Mouse (Mus musculus): ENCODE data around the gene Dhx33.

Dhx33 gene

DNA sequence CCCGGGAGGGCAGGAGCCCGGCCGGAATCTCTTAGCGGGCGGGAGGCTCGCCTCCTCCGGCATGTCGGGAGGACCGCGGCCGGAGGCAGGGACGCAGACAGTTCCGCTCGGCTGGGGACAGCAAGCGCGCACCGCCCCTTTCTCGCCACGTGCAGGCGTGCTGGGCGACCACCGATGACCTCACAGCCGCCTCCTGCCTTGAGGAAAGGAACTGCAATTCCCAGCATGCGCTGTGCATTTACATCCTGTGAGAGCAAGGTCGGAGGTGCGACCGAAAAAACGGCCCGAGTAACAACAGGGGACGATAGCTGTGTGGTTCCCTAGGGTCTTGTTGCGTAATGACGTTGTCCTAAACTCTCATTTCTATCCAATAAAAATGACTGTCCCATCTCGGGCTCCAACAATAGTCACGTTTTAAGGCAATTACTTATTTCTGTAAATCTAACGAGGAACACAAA, at the start of gene Dhx33:
Gene Dhx33, minus strand, starts transcription at position 122 of the 458 bp plus-strand sequence.
- DNase-seq (ENCODE audit: low spot score in 2 of 2) = peak; percentile 94 to 97

DNA sequence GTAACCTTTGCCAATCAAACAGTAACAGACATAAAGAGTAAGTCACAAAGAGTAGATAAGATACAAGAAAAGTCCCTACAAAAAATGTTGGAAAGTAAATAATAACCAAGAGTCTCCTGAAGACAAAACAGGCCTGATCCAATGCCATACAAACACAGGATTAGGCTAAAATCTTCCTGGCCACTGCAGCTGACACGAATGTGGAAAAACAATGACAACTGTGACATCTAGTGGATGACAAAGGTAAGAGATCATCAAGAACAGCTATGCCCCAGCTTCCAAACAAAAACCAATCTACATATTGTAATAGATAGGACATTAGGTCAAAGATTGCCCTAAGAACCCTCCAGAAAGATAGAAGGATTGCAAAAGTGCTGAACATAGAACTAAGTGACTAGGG, 48.3 kb upstream of the Dhx33 start:
- DNase-seq (ENCODE audit: low spot score in 2 of 2) = no peak

DNA sequence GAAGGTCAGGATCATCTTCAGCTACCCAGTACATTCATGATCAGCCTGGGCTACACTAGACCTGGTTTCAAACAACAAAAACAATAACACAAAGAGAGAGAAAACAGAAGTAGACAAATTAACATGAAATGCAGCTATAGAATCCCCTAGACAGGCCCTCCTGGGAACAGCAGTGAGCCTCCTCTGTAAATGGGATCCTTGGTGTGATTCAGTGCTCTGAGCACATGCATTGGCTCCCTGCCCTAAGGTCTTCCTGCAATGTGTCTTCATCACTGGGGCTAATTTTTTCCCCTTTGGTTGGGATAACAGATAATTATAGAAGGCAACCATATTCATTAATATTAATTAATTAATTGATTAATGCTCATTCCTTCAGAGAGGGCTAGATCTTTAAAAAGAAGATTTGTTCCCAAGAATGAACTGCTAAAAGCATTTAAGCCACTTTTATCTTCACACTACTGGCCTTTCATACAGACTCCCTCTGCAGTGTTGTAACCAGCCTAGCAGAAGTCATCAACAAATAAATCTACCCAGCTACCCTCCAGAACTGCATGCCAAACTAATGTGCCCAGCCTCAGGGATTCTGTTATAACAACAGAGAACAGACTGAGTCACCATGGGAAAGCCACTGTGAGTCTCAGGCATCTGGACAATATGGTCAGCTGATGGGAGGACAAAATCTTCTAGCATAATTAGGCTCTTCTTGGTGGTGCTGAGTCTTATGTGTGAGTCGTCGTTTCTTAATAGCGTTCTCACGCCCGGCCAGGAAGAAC, 35.5 kb upstream of the Dhx33 start:
- DNase-seq (ENCODE audit: low spot score in 2 of 2) = no peak

DNA sequence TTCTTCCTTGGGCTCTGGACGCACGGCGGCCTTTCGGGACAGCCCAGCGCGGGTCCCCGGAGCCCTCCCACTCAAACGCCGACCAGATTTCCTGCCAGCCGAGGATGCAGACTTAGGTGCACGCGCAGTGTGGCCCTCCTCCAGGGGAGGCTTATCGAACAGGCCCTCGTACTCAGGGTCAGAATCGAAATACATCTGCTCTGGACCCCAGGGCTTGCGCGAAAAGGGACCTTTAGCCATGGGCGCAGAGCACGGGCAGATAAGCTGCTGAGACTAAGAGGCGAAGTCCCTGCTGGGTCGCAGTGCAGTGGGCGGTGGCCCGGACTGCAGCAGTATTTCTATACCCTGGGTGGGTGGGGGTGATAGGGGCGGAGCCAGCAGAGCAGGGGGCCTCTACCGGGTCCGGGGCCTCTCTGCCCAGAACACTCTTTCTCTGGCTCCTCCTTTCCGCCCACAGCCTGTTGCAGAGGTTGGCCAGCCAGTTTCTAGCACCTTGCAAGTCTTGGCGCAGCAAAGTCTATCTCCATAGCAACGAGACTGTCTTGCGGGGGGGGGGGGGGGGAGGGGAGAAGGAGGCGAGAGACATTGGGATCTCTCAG, 29.0 kb upstream of the Dhx33 start, which contains the start of gene 6330403K07Rik:
Gene 6330403K07Rik, minus strand, starts transcription at position 351 of the 599 bp plus-strand sequence.
- DNase-seq (ENCODE audit: low spot score in 2 of 2) = peak; percentile 51 to 74

DNA sequence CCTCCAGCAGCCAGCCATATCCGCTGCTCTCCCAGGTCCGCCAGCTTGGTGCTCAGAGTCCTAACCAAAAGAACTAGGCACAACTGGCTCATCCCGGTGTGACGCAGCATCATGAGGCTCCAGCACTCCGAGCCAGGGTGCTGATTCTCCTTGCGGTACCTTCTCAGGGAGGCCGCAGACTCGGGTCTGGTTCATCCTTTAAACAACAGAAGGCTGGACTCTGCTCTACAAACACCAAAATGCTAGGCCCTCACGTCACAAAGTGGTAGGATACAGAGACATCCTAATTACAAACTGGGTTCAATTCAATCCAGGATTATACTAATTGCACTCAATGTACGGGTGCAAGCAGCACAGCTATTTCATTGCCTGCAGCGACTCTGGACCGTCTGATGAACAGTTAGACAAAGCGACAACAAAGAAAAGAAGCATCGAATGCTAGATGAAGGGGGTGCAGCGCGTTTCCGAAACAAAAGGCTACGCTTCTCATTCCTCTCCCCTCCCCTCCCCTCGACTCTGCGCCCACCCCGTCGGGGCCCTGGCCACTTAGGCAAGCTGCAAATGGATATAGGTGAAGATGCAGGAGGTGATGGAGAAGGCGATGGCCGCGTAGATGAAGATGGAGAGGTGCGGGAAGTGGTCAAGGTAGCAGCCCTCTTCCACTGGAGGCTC, 28.4 kb upstream of the Dhx33 start:
- peak in 1 of 2 experiments; percentile 36 for DNase-seq (ENCODE audit: low spot score in 2 of 2)

DNA sequence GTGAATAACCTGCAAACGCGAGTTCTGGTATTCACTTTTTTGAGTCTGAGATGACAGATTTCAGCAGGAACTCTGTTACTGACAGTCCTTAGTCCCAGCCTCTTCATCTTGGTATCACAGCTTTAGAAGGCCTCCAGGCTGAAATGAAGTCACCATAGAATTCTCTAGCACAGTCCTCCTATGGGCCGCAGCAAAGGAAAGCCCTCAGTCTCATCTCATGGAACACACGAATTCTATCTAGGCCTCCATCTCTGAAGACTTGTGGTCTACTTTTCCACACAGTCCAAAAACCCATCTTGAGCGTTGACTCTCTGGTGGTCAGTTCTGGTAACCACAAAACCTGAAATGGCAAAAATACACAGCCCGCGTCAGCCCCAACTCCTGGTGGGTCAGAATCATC, 27.8 kb upstream of the Dhx33 start:
- DNase-seq (ENCODE audit: low spot score in 2 of 2) = no peak

DNA sequence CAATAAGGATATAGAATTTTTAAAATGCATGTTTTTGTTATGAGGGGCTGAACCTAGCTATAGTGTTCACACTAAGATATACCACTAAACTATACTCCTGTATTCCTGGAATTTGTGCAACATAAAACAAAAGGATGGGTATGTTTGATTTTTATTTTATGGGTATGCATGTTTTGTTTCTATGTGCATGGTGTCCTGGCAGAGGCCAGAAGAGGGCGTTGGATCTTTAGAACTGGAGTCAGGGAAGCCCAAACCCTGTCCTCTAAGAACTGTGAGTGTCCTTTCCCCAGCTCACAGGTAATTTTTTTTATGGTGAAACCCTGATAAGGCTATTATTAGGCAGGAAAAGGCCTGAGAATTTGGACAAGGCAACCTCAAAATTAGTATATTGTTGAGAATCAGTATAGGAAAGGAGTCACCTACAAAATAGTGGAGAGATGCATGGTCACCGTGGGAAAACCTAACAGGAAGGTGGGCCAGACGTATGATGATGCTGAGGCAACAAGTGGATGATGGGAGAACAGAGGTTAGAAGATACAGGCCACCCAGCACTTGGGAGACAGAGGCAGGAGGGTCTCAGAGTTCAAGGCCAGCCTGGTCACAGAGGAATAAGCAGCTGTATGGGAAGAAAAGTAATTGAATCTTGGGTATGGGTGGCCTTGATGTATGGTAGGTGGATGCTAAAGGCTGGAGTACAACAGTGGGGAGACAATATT, 25.3 kb upstream of the Dhx33 start:
- DNase-seq (ENCODE audit: low spot score in 2 of 2) = no peak

DNA sequence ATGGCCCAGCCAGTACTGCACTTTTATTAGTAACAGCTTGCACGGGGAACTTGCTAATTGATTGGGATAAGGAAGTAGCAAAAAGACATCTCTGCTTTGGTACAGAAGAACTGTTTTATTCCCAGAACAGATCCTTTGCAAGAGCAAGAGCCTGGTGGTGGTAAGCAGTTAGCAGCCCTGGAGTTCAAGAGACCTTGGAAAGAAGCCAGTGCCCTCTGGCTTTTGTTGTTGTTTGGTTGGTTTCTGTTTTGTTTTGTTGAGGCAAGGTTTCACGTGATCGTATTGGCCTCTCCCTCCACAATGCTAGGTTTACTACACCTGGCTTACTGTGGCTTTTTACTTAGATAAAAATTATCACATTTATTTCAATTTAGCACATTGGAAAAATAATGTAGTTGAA, 24.0 kb upstream of the Dhx33 start:
- no peak for DNase-seq (ENCODE audit: low spot score in 2 of 2)

DNA sequence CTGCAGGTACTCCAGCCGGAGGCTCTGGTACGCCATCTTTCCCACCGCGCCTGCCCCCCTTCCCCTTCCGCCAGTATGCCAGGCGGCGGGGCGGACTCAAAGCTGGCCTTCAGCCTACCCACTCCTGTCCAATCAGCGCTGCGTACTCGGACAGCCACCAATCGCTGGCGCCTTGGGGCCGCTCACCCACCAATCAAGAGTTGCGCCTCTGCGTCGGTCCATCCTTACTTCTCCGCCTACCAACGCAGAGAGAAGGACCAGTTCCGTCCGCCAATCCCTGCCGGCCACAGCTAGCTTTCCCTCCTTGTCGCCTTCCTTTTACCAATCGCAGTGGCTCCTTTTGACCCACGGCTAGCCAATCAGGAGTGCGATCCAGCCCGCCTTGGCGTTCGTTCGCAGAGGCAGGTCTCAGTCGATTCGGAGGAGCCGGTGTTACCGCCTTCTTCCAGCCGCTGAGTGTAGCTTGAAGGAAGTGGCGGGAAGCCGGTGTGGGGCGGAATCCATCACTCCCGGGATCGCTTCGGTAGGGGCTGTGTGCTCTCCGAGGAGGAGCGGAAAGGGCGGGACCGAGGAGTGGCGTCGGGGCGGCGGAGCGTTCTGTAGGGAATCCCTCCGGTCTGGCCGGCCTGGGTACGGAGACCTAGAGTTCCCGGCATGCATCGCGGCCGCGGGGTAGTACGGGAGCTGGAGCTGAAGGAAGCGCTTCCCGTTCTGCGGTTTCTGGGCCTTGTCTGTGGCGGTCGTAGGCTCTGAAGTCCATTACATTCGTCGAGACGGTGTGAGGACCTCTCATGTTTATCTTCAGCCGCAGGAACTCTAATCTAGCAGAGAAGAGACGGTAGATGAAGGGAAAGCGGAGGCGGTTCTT, 15.2 kb upstream of the Dhx33 start, which contains the start of the genes Mis12 and Derl2:
Gene Mis12, plus strand, starts transcription at position 411 of the 868 bp plus-strand sequence.
Gene Derl2, minus strand, starts transcription at position 641 of the 868 bp plus-strand sequence.
- peak; percentile 95 to 97 for DNase-seq (ENCODE audit: low spot score in 2 of 2)

DNA sequence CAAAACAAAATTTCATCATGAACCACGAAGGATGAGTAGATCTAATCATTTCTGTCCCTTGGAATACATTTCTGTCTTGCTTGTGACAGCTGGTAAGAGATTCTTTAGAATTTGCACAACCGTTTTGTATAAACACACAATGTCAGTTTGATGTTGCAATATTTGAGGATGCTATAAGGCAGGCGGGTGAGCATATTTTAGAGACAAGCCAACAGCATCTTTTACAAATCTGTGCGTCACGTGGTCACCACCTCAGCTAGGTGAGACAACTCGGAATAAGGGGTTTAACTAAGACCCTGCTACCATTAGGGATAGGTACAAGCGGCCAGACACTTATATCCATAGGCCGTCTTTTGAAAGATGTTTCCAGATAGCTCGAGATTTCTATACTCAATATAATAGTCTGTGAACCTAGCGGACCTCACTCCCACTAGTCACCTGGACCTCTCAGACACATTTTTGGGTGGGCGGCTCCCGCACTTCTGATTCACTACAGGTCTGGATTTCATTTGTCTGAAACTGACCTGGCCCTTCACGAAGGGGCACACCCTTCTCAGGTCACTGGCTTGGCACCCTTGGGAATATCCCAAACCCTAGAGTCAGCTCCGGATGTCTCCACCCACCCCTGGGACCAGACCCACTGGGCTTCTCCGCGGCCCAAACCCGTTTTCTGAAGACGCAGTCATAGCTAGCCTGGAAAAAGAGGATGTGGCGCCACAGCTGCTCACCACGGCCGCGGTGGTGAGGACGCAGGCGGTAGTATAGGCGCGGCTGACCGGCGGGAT, 14.4 kb upstream of the Dhx33 start:
- no peak for DNase-seq (ENCODE audit: low spot score in 2 of 2)

DNA sequence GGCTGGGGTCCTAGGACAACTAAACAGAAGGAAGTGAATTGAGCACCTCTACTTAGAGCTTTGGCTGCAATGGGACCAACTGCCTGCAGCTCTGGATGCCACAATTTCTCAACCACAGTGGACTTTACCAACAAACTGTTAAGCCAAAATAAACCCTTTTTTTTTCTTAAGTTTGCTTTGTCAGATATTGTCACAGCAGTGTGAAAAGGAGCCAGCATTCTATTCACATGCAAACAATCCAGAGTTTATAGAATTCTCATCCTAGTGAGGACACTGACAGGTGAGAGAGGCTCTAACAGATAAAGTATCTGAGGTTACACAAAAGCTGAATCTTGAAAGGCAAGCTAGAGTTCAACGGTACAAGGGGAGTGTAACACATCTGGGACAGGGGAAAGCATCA, 12.8 kb upstream of the Dhx33 start:
- no peak for DNase-seq (ENCODE audit: low spot score in 2 of 2)

DNA sequence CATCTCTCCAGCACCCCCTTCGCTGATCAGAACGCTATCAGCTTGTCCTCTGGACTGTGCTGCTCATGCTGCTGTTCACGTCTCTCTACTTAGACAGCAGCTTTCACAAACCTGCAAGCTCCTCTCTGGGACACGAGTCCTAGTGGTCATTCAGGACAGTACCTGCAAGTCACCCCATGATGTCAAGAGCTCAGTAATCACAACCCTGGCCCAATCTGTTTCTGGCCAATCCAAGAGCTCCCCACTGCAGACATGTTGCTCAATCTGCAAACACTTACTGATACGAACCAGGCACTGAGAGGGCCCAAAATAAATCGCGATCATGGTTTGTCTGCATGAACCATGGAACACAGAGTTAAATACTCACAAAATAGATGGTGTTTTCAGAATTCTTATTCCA, 8.5 kb upstream of the Dhx33 start:
- DNase-seq (ENCODE audit: low spot score in 2 of 2) = no peak

DNA sequence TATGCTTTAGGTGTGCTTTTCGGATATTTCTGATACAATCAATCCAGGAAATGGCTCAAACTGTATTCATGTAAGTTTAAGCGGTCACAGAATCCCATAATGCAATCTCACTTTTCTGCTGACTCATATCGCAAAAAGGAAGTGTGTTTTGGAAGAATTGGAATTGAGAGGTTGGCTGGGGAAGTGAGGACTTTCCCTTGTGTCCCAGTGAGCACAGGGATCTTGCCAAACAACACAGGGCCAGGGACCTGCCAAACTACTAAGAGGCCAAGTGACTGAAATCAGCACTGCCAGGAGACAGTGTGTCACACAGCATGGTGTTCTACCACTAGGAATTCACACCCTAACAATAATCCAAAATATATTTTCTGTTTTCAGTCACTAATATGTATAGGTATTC, 4.1 kb upstream of the Dhx33 start:
- DNase-seq (ENCODE audit: low spot score in 2 of 2) = no peak

DNA sequence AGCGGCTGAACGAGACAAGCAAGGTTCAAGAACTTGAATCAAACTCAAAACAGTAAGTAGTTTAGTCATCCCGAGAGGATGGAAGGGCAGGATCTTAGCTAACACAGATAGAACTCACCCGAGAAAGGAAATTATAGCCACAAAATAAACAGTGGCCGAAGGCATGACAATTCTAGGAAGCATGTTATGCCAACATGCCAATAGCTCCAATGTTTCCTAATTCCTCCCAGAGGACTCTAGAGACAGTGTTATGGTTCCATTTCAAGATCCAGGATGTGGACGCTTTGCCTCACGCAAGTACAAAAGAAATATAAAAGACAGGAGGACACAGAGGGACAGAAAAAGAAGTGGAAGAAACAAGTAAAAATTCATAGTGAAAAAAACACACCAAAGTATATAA, 3.6 kb upstream of the Dhx33 start:
- DNase-seq (ENCODE audit: low spot score in 2 of 2) = no peak

DNA sequence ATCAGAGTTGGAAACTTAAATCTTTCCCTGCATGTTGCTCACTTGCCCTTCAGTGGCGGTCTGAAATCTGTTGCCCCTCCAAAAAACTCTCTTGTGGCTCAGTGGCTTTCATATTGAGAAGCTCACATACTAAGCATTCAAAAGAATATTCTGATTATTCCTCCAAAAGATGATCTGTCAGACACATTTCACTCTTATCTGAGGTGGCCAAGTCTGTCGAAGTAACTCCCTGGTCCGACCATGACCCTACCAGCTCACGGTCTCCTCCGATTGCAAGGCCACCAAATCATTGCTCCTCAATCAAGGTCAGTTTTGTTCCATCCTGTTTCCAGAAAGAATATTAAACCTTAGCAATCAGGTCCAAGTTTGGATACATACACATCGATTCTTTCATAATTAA, 2.8 kb upstream of the Dhx33 start:
- DNase-seq (ENCODE audit: low spot score in 2 of 2) = no peak

DNA sequence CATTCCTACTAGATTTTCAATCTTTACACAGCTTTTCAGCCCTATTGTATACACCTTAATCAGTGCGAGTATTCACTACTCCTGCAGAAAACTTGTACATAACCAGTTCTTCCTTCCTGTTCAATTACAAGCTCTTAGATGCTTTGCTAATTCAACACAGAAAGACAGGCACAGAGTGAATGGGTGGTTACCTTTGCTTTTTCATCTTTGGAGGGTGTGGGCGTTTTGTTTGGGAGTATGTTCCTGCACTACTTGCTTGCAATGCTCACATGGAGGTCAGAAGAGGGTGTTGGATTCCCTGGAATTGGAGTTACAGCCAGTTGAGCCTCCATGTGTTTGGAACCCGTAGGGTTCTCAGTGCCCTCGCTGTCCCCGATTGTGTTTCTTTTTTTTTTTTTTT, 809 bp upstream of the Dhx33 start:
- no peak for DNase-seq (ENCODE audit: low spot score in 2 of 2)

DNA sequence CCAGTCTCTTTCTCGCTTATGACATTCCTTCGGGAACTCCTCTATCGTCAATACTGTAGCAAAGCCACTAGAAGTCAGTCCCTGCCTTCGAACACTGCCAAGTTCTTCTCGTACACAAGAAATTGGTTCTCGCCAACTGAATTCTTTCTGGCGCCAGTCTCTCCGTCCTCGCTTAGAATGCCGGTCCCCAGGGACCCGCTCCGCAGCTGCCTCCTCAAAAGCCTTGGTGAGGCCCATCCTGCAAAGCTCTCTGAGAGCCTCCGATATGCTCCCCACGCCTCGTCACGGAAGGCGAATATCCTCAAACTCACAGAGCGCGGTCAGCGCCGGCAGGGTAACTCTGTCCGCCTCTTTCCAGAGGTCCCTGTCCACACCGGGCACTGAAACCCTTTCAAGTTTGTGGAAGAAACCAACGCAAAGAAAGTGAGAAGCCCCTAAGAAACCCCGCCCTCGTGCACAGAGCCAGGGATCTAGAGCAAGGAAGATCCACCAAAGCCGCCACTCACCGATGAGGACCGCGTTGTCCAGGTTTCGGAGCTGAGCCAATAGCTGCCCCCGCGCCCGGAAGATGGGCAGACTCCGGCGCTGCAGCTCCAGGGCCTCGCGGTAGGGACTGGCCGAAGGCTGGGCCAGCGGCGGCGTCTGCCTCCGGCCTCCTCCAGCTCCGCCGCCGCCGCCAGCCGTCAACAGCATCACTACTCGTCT, 474 bp downstream of the Dhx33 start:
- DNase-seq (ENCODE audit: low spot score in 2 of 2) = no peak

DNA sequence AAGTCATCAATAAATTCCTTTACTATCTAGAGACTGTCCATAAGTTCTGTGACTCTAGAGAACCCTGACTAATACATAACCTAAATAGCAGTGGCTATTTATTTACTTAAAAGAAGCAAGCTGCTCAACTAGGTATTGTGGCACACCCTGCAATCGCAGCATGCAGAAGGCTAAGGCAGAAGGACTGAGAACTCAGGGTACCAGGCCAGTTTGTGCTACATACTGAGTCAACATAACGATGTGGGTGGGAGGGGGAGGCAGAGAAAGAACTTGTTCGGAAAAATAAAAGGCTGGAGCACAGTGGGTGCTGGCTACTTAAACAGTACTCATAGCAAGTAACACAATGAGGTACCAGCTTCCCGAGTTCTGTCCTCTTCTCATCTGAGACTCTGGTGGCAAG, 3.1 kb downstream of the Dhx33 start:
- DNase-seq (ENCODE audit: low spot score in 2 of 2) = no peak

DNA sequence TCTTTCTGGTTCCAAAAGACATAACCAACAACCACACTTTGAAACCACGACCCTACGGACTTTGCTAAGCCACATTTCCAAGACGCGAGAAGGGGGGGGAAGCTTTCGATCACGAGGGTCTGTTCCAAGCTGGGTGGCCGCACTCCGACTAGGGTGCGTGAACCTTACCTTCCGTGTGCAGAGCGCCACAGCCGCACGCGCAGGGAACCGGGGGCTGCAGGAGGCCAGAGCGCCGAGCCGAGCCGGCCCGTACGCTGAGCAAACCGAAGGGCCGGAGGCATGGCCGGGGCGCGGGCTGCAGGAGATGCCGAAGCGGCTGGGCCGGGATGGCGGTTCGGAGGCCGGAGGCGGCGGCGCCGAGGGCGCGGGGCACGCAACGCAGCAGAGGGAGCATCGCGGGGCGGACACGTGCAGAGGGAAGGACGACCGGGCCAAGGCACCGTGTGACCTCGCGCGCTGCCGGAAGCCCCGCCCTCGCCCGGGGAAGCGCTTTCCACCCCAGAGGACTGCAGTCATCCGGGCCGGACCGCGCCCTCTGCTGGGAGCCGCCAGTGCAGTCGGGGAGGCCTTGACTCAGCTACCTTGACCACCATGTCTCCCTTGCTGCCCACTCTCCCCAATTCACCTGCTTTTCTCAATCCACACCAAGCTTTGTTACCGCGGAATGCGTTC, 21.5 kb downstream of the Dhx33 start, which contains the start of gene C1qbp:
Gene C1qbp, minus strand, starts transcription at position 470 of the 672 bp plus-strand sequence.
- peak; percentile 97 to 99 for DNase-seq (ENCODE audit: low spot score in 2 of 2)
